In genomic region chr10:88067377-88067776, GRCm38 (mm10) we compare ENCODE assay signal across 21 mouse cellular contexts. TPM values are rescaled to one million over a fixed set of nuclear protein-coding genes. Genes with fewer than 3 reads are reported as not detected.
"Had no signal": no experiment of that assay in that cellular context is flagged by ENCODE, and none has a peak within 500 bp of the region (broad histone marks: within the 10 kb centered on the region; RNA-seq: fewer than 3 reads in every experiment).

No protein-coding gene starts in this region.

- H3K27ac ChIP-seq: neural tube, embryonic 13.5 days; neural tube, embryonic 15.5 days; stomach, embryonic 15.5 days; stomach, postnatal 0 days had no signal

- H3K4me1 ChIP-seq: neural tube, embryonic 13.5 days; neural tube, embryonic 15.5 days; stomach, embryonic 15.5 days had no signal

- H3K9ac ChIP-seq: neural tube, embryonic 13.5 days; neural tube, embryonic 15.5 days; stomach, embryonic 15.5 days had no signal

- H3K36me3 ChIP-seq: neural tube, embryonic 13.5 days; neural tube, embryonic 15.5 days; stomach, embryonic 15.5 days had no signal

- DNase-seq: retina, postnatal 1 day; right cerebral cortex, adult 18-20 months; right cerebral cortex, postnatal 14 days; right cerebral cortex, postnatal 25 days; right cerebral cortex, postnatal 4 days; spleen, adult 18-20 months; thymus, adult 18-20 months; thymus, adult 2 months; thymus, postnatal 14 days; thymus, postnatal 25 days; thymus, postnatal 36 days; thymus, postnatal 4 days had no signal

- H3K4me2 ChIP-seq: neural tube, embryonic 13.5 days; neural tube, embryonic 15.5 days; stomach, embryonic 15.5 days had no signal

- H3K27me3 ChIP-seq: neural tube, embryonic 13.5 days; neural tube, embryonic 15.5 days; stomach, embryonic 15.5 days had no signal

- H3K9me3 ChIP-seq: neural tube, embryonic 13.5 days; neural tube, embryonic 15.5 days; stomach, embryonic 15.5 days had no signal

- H3K4me3 ChIP-seq: neural tube, embryonic 13.5 days; neural tube, embryonic 15.5 days; stomach, embryonic 15.5 days had no signal

RNA-seq across cellular contexts. Expression of gene Pmch, which starts 23.5 kb away (rescaled TPM):
- total RNA-seq: neutrophil, adult 5-6 weeks had no signal
- polyA plus RNA-seq: small intestine, adult 2 months; spleen, adult 2 months; stomach, postnatal 0 days; testis, adult 2 months; thymus, adult 2 months; urinary bladder, adult 2 months had no signal
